Mouse (Mus musculus) bone marrow, adult 2 months (tissue): ENCODE results near the gene Adgrg7. TPM values are rescaled to one million over a fixed set of nuclear protein-coding genes. Genes with fewer than 3 reads are reported as not detected.

ENCODE experiments used
- H3K27ac ChIP-seq: fragments of 200-500 bp; 2 replicates; pipeline ENCODE4 v1.5.1; 2012; ENCODE audit warnings: low read depth, mild to moderate bottlenecking, control low read depth, inconsistent platforms, low read length; ENCODE audit not compliant: control insufficient read depth, poor library complexity, insufficient read depth
- H3K4me1 ChIP-seq: fragments of 200-500 bp; 2 replicates; pipeline ENCODE4 v1.6.1; 2011; ENCODE audit warnings: low read length; ENCODE audit not compliant: control insufficient read depth, insufficient read depth
- H3K4me3 ChIP-seq: fragments of 200-500 bp; replicated peaks from 2 replicates; pipeline ENCODE3; 2011; ENCODE audit warnings: mild to moderate bottlenecking, low read depth, low read length, control low read depth; ENCODE audit not compliant: control insufficient read depth
- CTCF ChIP-seq: fragments of 200-500 bp; IDR thresholded peaks from 2 replicates; pipeline ENCODE4 v1.5.1; 2011; ENCODE audit warnings: low read length, control low read depth; ENCODE audit not compliant: control insufficient read depth, insufficient read depth
- POLR2A ChIP-seq: fragments of 200-500 bp; IDR thresholded peaks from 2 replicates; pipeline ENCODE4 v1.6.1; 2011; ENCODE audit warnings: low read depth, mild to moderate bottlenecking, control low read depth, low read length, borderline replicate concordance; ENCODE audit not compliant: control insufficient read depth
- WGBS: fragments of 180-500 bp; shearing (Covaris S2); methylation state at CpG from one replicate; pipeline ENCODE4 v1.1.7; 2018; 5-methylcytosine and 5-hydroxymethylcytosine counted together
- polyA plus RNA-seq: library from polyadenylated mRNA; stranded (reverse); fragments of >200 nt; gene quantifications from 2 replicates; pipeline ENCODE4 v1.2.4, GENCODE M21; 2011; ENCODE audit warnings: low replicate concordance; ENCODE audit not compliant: missing spikeins, insufficient read depth, insufficient read length

The Adgrg7 gene
- polyA plus RNA-seq, 1 experiment: 0.55 TPM

GRCm38 (mm10) chr16:56690715-56691114 lies 104.9 kb downstream of the Adgrg7 start:
- WGBS: 84% methylated on average over 7 of the region's 7 CpGs
- no peak for TF ChIP-seq POLR2A
- TF ChIP-seq CTCF: no peak
- Histone ChIP-seq H3K4me3 (no peak overlapping the region), H3K27ac (no peak overlapping the region), H3K4me1 (no peaks in the 10 kb centered on the region)

- H3K4me1 ChIP-seq: no peaks in the 10 kb centered on the region
- H3K27ac ChIP-seq: no peak overlapping the region
- WGBS: 88% methylated on average over 5 of the region's 5 CpGs
- H3K4me3 ChIP-seq: no peak overlapping the region
- TF ChIP-seq CTCF: no peak
- TF ChIP-seq POLR2A: no peak
Measured at GRCm38 (mm10) chr16:56686747-56687146, 108.9 kb downstream of the Adgrg7 start.

- no peak overlapping the region for H3K4me3 ChIP-seq
- H3K4me1 ChIP-seq: no peaks in the 10 kb centered on the region
- no peak overlapping the region for H3K27ac ChIP-seq
- WGBS: 82% methylated on average over 8 of the region's 8 CpGs
- no peak for TF ChIP-seq POLR2A
- no peak for TF ChIP-seq CTCF
Measured at GRCm38 (mm10) chr16:56681010-56681645, 114.5 kb downstream of the Adgrg7 start.

- Histone ChIP-seq H3K27ac (no peak overlapping the region), H3K4me3 (no peak overlapping the region), H3K4me1 (no peaks in the 10 kb centered on the region)
- WGBS: 67% methylated on average over 4 of the region's 4 CpGs
- TF ChIP-seq CTCF (no peak), POLR2A (no peak)
Measured at GRCm38 (mm10) chr16:56677146-56677545, 118.5 kb downstream of the Adgrg7 start.

Other genes with a start within 250 kb of the Adgrg7 start
- gene Tfg, start 78.4 kb downstream of the Adgrg7 start, polyA plus RNA-seq: 8.8 and 21.2 TPM in 2 replicates
- gene Tmem45a, start 90.3 kb upstream of the Adgrg7 start, polyA plus RNA-seq: 5.3 and 8.8 TPM in 2 replicates
- gene Lnp1, start 132.2 kb upstream of the Adgrg7 start, polyA plus RNA-seq: not detected in 2 replicates